Mouse (Mus musculus) bone marrow, adult 2 months (tissue): Measurements from ENCODE around the gene Cabin1.

Experiments
- CTCF ChIP-seq: fragments of 200-500 bp; IDR thresholded peaks from 2 replicates; pipeline ENCODE4 v1.5.1; 2011; ENCODE audit warnings: low read length, control low read depth; ENCODE audit not compliant: control insufficient read depth, insufficient read depth
- POLR2A ChIP-seq: fragments of 200-500 bp; IDR thresholded peaks from 2 replicates; pipeline ENCODE4 v1.6.1; 2011; ENCODE audit warnings: low read depth, mild to moderate bottlenecking, control low read depth, low read length, borderline replicate concordance; ENCODE audit not compliant: control insufficient read depth

- TF ChIP-seq POLR2A, result no peak
- no peak for TF ChIP-seq CTCF
These were observed 117.7 kb downstream of the Cabin1 start for GRCm38 (mm10) chr10:75646406-75646805.
